Mouse (Mus musculus) liver, adult (tissue): ENCODE data around the gene Afap1l2.

Experiments used
- GATA4 ChIP-seq: IDR thresholded peaks from 2 replicates; pipeline ENCODE4 v1.6.1; 2014; ENCODE audit warnings: mild to moderate bottlenecking, low read length; ENCODE audit not compliant: insufficient replicate concordance

Afap1l2 gene

GRCm38 (mm10) chr19:56994653-56995052 lies 13.4 kb downstream of the Afap1l2 start:
- TF ChIP-seq GATA4 = no peak

DNA sequence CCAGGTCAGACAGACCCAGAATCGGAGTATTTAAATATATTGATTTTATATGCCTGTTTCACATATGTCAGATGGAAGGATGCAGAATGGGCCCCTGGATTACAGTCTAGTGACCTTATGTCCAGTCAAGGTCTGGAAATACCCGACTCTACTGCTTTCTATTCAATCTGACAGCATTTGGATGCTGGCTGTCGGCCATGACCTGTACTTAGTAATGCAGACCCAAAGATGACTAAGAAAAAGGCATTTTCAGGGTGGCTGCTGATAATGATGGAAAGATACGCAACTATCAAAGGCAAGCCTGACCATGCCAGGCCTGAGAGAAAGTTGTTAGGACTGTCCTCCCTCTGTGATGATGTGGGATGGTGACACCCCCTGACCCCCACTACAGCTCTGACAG lies 14.3 kb downstream of the Afap1l2 start:
- TF ChIP-seq GATA4 = no peak

- no peak for TF ChIP-seq GATA4
These were observed 15.0 kb downstream of the Afap1l2 start for GRCm38 (mm10) chr19:56992978-56993545.

GRCm38 (mm10) chr19:56990367-56991111 lies 17.5 kb downstream of the Afap1l2 start:
- TF ChIP-seq GATA4 = no peak

DNA sequence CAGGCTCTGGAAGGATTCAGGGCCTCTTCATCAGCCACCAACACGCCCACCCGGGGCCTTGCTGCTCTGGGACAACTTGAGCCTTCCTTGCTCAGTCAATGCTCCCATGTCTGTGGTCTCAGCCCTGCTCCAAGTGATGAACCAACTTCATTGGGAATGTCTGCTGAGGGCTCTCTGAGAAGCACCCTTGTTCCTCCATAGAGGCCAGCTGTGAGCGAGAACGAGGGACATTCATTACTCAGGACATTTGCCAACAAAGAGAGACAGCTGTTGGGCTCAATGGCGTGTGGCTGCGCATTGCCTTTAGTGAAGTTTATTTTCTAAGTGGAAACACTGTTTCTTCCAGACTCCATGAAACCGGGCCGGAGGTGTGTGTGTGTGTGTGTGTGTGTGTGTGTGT lies 18.9 kb downstream of the Afap1l2 start:
- no peak for TF ChIP-seq GATA4

- TF ChIP-seq GATA4 = no peak
These were observed 23.8 kb downstream of the Afap1l2 start for GRCm38 (mm10) chr19:56984229-56984628.

GRCm38 (mm10) chr19:56983757-56984156 lies 24.3 kb downstream of the Afap1l2 start:
- TF ChIP-seq GATA4 = no peak

DNA sequence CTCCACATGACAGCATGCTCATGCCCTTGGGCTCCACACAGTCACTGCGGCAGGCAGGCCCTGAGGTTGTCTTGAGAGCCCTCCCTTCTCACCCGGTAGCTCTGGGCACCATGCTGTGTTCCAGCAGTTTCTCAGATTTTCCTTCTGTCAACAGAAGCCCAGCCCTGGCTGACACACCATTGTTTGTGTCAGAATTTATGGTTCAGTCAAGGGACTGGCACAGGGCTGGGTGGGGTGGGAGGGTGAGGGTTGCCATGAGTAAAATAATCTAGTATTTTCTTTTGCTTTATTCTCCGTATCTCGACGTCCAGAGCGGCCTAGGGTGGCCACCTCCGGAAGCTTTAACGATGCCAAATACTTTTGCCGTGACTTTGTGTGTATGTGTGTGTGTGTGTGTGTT lies 26.3 kb downstream of the Afap1l2 start:
- TF ChIP-seq GATA4 = no peak

DNA sequence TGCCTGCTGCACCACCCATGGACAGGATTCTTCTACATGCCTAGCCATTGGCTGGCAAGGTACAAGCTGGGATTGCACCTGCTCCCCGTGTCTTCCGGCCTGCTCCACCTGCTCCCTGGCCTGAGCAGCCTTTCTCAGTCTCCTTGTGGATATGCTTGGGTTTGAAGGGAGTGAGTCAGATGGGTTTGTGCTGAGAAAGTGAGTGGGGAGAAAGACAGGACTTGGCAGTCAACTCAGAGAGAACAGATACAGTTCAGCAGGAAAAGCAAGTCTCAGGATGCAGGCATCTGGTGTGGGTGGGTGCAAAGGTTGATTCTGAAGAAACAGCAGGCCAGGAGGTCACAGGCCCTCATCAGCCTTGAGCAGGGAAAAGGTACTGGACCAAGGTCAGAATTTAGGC lies 27.2 kb downstream of the Afap1l2 start:
- TF ChIP-seq GATA4 = no peak

- TF ChIP-seq GATA4 = no peak
These were observed 30.8 kb downstream of the Afap1l2 start for GRCm38 (mm10) chr19:56976962-56977948.

DNA sequence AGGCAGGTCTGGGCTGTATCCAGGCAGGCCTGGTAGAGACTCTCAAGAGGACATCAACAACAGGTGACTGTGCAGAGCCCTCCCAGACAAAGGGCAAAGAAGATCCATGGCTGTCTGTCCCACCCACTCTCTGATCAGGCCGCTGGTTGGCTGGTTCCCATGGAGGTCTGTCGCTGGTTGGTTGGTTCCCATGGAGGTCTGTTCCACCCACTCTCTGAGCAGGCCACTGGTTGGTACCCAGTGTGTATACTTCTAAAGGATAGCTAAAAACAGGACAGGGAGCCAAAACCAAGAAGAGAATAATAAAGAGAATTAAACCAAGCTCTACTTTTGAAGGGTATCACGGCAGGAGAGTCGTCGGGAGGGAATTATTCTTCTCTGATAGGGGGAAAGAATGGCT lies 31.5 kb downstream of the Afap1l2 start:
- no peak for TF ChIP-seq GATA4

DNA sequence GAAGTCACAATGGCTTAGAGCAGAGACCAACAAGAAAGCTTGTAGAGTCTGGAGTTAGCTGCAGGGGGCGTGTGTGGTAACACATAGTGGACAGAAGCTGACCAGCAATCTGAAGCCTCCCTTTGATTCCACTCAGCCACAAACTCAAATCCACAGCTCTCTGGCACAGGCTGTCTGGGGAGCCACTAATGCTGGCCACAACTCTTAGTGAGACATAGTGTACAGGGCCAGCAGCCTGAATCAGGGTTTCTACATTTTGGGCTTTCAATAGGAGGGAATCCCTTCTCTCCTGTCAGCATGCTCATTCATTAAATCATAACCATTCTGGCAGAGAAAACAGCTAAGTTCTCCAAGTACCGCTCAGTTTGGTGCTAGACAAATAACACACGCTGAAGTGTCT lies 32.5 kb downstream of the Afap1l2 start:
- TF ChIP-seq GATA4 = no peak

DNA sequence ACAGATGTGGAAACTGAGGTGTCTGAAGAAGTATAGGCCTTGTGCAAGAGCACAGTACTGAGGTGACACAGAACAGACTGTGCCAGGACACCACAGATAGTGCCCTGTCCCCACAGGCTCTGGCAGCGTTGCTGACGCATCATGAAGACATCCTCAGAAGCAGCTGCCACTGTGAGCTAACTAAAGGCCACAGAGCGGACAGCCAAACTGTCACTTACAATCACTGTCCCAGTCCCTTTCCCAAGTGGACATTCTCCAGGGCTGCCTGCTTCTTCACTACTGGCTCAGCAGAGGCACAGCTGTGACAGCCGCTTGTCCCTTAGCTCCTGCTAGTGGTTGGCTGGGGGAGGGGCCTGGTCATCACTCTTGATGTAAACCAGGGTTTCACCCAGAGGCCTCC lies 33.9 kb downstream of the Afap1l2 start:
- TF ChIP-seq GATA4 = peak; percentile 9; the same call in 1 of the 2 replicates

GRCm38 (mm10) chr19:56972768-56973167 lies 35.3 kb downstream of the Afap1l2 start:
- TF ChIP-seq GATA4 = no peak

DNA sequence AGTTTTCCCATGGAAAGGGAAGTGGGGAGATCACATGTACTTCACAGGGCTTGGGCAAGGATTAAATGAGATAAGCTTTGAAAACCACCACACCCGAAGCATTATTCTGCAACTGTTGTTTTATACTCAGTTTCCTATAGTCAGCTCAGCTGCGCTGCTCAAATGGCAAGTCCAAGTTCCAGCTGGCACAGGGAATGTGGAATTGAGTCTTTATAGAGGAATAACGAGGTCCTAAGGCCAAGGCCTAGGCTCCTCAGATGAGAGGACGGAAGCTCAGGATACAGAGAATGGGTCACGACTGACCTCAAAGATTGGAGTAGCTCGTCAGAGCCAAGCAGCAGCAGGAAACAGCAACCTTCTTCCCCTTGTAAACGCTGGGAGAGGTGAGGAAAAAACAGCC lies 36.7 kb downstream of the Afap1l2 start:
- TF ChIP-seq GATA4 = no peak

DNA sequence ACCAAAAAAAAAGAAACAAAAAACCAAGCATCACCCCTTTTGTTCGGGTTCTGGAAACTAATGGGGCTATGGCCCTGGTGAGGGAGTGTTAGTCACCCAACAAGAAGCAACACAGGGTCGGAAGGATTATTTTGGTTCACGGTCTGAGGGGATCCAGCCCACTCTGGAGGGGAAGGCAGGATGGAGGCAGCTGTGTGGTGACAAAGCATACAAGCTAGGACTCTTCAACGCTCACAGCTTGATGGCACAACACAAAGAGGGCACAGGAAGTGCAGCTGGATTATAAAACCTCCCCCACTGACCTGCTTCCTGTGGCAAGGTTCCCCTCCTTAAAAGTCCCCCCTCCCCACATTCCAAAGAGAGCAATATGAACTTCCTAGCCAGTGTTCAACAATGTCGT lies 44.2 kb downstream of the Afap1l2 start:
- no peak for TF ChIP-seq GATA4
